Mouse (Mus musculus) embryonic facial prominence, embryonic 14.5 days (tissue): ENCODE data around the gene Jakmip3. TPM values are rescaled to one million over a fixed set of nuclear protein-coding genes. Genes with fewer than 3 reads are reported as not detected.

Experiments used
- ATAC-seq: fragments of 200-750 bp; cut with Nextera tagmentation; 2 replicates; pipeline ENCODE4 v1.8.0; 2017; ENCODE audit warnings: low read depth, moderate number of reproducible peaks, moderate TSS enrichment
- DNase-seq: peaks from one replicate; pipeline ENCODE4 v3.0.0-alpha.2; 2015; ENCODE audit warnings: low spot score
- H3K27ac ChIP-seq: fragments of 300-500 bp; sonication (generic); replicated peaks from 2 replicates; pipeline ENCODE4 v1.5.1; 2014; ENCODE audit warnings: low read depth, mild to moderate bottlenecking, low read length, moderate library complexity
- H3K27me3 ChIP-seq: fragments of 300-500 bp; sonication (generic); replicated peaks from 2 replicates; pipeline ENCODE4 v1.6.1; 2014; ENCODE audit warnings: low read length; ENCODE audit not compliant: control insufficient read depth, insufficient read depth
- H3K36me3 ChIP-seq: fragments of 300-500 bp; sonication (generic); 2 replicates; pipeline ENCODE4 v1.6.1; 2014; ENCODE audit warnings: low read length, mixed read lengths; ENCODE audit not compliant: control insufficient read depth, insufficient read depth
- H3K4me1 ChIP-seq: fragments of 300-500 bp; sonication (generic); 2 replicates; pipeline ENCODE4 v1.6.1; 2014; ENCODE audit warnings: antibody characterized with exemption, low read length; ENCODE audit not compliant: control insufficient read depth, insufficient read depth
- H3K4me2 ChIP-seq: fragments of 300-500 bp; sonication (generic); 2 replicates; pipeline ENCODE4 v1.6.1; 2014; ENCODE audit warnings: low read depth, mild to moderate bottlenecking, low read length, moderate library complexity, mixed read lengths
- H3K4me3 ChIP-seq: fragments of 300-500 bp; sonication (generic); 2 replicates; pipeline ENCODE4 v1.5.1; 2014; ENCODE audit warnings: low read depth, mild to moderate bottlenecking, low read length
- H3K9ac ChIP-seq: fragments of 300-500 bp; sonication (generic); 2 replicates; pipeline ENCODE4 v1.6.1; 2014; ENCODE audit warnings: low read depth, mild to moderate bottlenecking, low read length, moderate library complexity, mixed read lengths
- H3K9me3 ChIP-seq: fragments of 300-500 bp; sonication (generic); 2 replicates; pipeline ENCODE4 v1.6.1; 2016; ENCODE audit warnings: low read length; ENCODE audit not compliant: control insufficient read depth
- WGBS: fragments of 180-500 bp; shearing (Covaris S2); extraction: QIAGEN DNeasy Blood & Tissue Kit; methylation state at CpG from one replicate; pipeline ENCODE4 v1.1.7; 2014; 5-methylcytosine and 5-hydroxymethylcytosine counted together
- polyA plus RNA-seq: library from polyadenylated mRNA; unstranded; fragments of >200 nt; fragmentation: Nextera tagmentation; extraction: Ambion mirVana; gene quantifications from 2 replicates; pipeline ENCODE4 v1.2.1, GENCODE M21; 2014

Gene Jakmip3
- polyA plus RNA-seq, 1 experiment from 2014 or later, result 0.46 TPM

GRCm38 (mm10) chr7:138909277-138910192, 31.0 kb upstream of the Jakmip3 start, which contains the start of gene Bnip3:
Bnip3 (minus strand) TSS chr7:138909519.
- Histone ChIP-seq H3K27me3 (no peaks in the 10 kb centered on the region), H3K9ac (peak within 1 kb of the TSS; percentile 82), H3K4me3 (peak within 1 kb of the TSS; percentile 74), H3K4me1 (peaks cover 23% of the 10 kb centered on the region), H3K36me3 (no peaks in the 10 kb centered on the region), H3K27ac (peak within 1 kb of the TSS; percentile 66), H3K4me2 (peak within 1 kb of the TSS; percentile 74), H3K9me3 (no peaks in the 10 kb centered on the region)
- ATAC-seq (peak; percentile 94), DNase-seq (peak; percentile 95)
- 1% methylated on average over 38 of the region's 66 CpGs for WGBS

GRCm38 (mm10) chr7:138910193-138910562, 30.4 kb upstream of the Jakmip3 start:
- Histone ChIP-seq H3K4me2 (peak overlapping the region; percentile 74), H3K27ac (peak overlapping the region; percentile 59), H3K4me1 (peaks cover 23% of the 10 kb centered on the region), H3K36me3 (no peaks in the 10 kb centered on the region), H3K9ac (peak overlapping the region; percentile 82), H3K4me3 (peak overlapping the region; percentile 74), H3K9me3 (no peaks in the 10 kb centered on the region), H3K27me3 (no peaks in the 10 kb centered on the region)
- ATAC-seq, result no peak
- WGBS, result 18% methylated on average over 7 of the region's 7 CpGs
- DNase-seq, result no peak

- no peak overlapping the region for H3K4me3 ChIP-seq
- 66% methylated on average over 3 of the region's 3 CpGs for WGBS
Measured at GRCm38 (mm10) chr7:138913616-138914015, 26.9 kb upstream of the Jakmip3 start.

GRCm38 (mm10) chr7:138919156-138919944, 21.2 kb upstream of the Jakmip3 start:
- H3K9me3 ChIP-seq, result no peaks in the 10 kb centered on the region
- H3K9ac ChIP-seq, result peak overlapping the region; percentile 55
- no peaks in the 10 kb centered on the region for H3K36me3 ChIP-seq
- DNase-seq, result peak; percentile 62
- 2% methylated on average over 26 of the region's 26 CpGs for WGBS
- ATAC-seq, result peak; percentile 75
- H3K4me3 ChIP-seq, result peak overlapping the region; percentile 34
- H3K4me2 ChIP-seq, result peak overlapping the region; percentile 61
- peak overlapping the region; percentile 7; the same call in 1 of the 2 replicates for H3K27ac ChIP-seq
- H3K4me1 ChIP-seq, result no peaks in the 10 kb centered on the region
- H3K27me3 ChIP-seq, result no peaks in the 10 kb centered on the region

More at GRCm38 (mm10) chr7:138913616-138914015, 26.9 kb upstream of the Jakmip3 start:
- no peaks in the 10 kb centered on the region for H3K36me3 ChIP-seq
- H3K9ac ChIP-seq, result no peak overlapping the region
- peaks cover 10% of the 10 kb centered on the region for H3K4me1 ChIP-seq
- no peaks in the 10 kb centered on the region for H3K27me3 ChIP-seq
- DNase-seq, result no peak
- H3K9me3 ChIP-seq, result no peaks in the 10 kb centered on the region
- no peak overlapping the region for H3K27ac ChIP-seq
- ATAC-seq, result no peak
- no peak overlapping the region for H3K4me2 ChIP-seq

GRCm38 (mm10) chr7:138921611-138922010, 18.9 kb upstream of the Jakmip3 start:
- WGBS, result 92% methylated on average over 8 of the region's 8 CpGs
- no peak for DNase-seq
- no peak for ATAC-seq
- Histone ChIP-seq H3K4me3 (no peak overlapping the region), H3K4me1 (no peaks in the 10 kb centered on the region), H3K27ac (no peak overlapping the region), H3K27me3 (no peaks in the 10 kb centered on the region), H3K36me3 (no peaks in the 10 kb centered on the region), H3K4me2 (no peak overlapping the region), H3K9ac (no peak overlapping the region), H3K9me3 (no peaks in the 10 kb centered on the region)

- no peak for ATAC-seq
- H3K4me3 ChIP-seq, result no peak overlapping the region
- H3K4me2 ChIP-seq, result no peak overlapping the region
- H3K9me3 ChIP-seq, result no peaks in the 10 kb centered on the region
- no peak overlapping the region for H3K27ac ChIP-seq
- no peaks in the 10 kb centered on the region for H3K4me1 ChIP-seq
- no peaks in the 10 kb centered on the region for H3K27me3 ChIP-seq
- WGBS, result 8% methylated on average over 3 of the region's 3 CpGs
- no peak overlapping the region for H3K9ac ChIP-seq
- DNase-seq, result peak; percentile 61
- no peaks in the 10 kb centered on the region for H3K36me3 ChIP-seq
Measured at GRCm38 (mm10) chr7:138923756-138924425, 16.6 kb upstream of the Jakmip3 start.

- no peak overlapping the region for H3K9ac ChIP-seq
- WGBS, result 92% methylated on average over 4 of the region's 4 CpGs
Measured at GRCm38 (mm10) chr7:138928456-138928855, 12.1 kb upstream of the Jakmip3 start.

GRCm38 (mm10) chr7:138934523-138934922, 6.0 kb upstream of the Jakmip3 start:
- Histone ChIP-seq H3K9me3 (peaks cover 4% of the 10 kb centered on the region; the same call in 1 of the 2 replicates), H3K27ac (no peak overlapping the region), H3K36me3 (no peaks in the 10 kb centered on the region), H3K4me3 (no peak overlapping the region), H3K9ac (no peak overlapping the region), H3K4me1 (no peaks in the 10 kb centered on the region), H3K27me3 (peaks cover 8% of the 10 kb centered on the region), H3K4me2 (no peak overlapping the region)
- ATAC-seq (no peak), DNase-seq (no peak)
- 90% methylated on average over 3 of the region's 3 CpGs for WGBS

More at GRCm38 (mm10) chr7:138928456-138928855, 12.1 kb upstream of the Jakmip3 start:
- ATAC-seq, result no peak
- no peak for DNase-seq
- H3K4me3 ChIP-seq, result no peak overlapping the region
- no peaks in the 10 kb centered on the region for H3K4me1 ChIP-seq
- H3K4me2 ChIP-seq, result no peak overlapping the region
- no peaks in the 10 kb centered on the region for H3K9me3 ChIP-seq
- no peaks in the 10 kb centered on the region for H3K27me3 ChIP-seq
- no peaks in the 10 kb centered on the region for H3K36me3 ChIP-seq
- H3K27ac ChIP-seq, result no peak overlapping the region
